Mouse (Mus musculus) E14TG2a.4 (cell line): ENCODE results near the gene Eln.

ENCODE experiments used
- H3K27me3 ChIP-seq: 2 replicates; pipeline ENCODE4 v1.6.1; 2014; ENCODE audit warnings: low read length, control low read depth; ENCODE audit not compliant: insufficient read depth
- H3K36me3 ChIP-seq: 2 replicates; pipeline ENCODE4 v1.6.1; 2014; ENCODE audit warnings: low read length, control low read depth; ENCODE audit not compliant: insufficient read depth
- H3K4me1 ChIP-seq: replicated peaks from 2 replicates; pipeline ENCODE4 v1.6.1; 2014; ENCODE audit warnings: low read depth, low read length, control low read depth
- H3K4me3 ChIP-seq: replicated peaks from 2 replicates; pipeline ENCODE4 v1.5.1; 2014; ENCODE audit warnings: mild to moderate bottlenecking, low read length
- H3K9me3 ChIP-seq: 2 replicates; pipeline ENCODE4 v1.6.1; 2014; ENCODE audit warnings: low read length, control low read depth
- CTCF ChIP-seq: conservative IDR thresholded peaks from 2 replicates; pipeline ENCODE4 v1.5.1; 2014; ENCODE audit warnings: low read length
- NANOG ChIP-seq: IDR thresholded peaks from 2 replicates; pipeline ENCODE4 v1.6.1; 2014; ENCODE audit warnings: borderline replicate concordance, low read length, mixed read lengths
- POU5F1 ChIP-seq: IDR thresholded peaks from 2 replicates; pipeline ENCODE4 v1.6.1; 2014; ENCODE audit warnings: low read length, borderline replicate concordance

The Eln gene

GRCm38 (mm10) chr5:134772522-134772921 is 25.4 kb upstream of the Eln start:
- Histone ChIP-seq H3K36me3 (no peaks in the 10 kb centered on the region), H3K27me3 (peaks cover 11% of the 10 kb centered on the region; the same call in 1 of the 2 replicates), H3K9me3 (peaks cover 15% of the 10 kb centered on the region), H3K4me3 (no peak overlapping the region), H3K4me1 (no peaks in the 10 kb centered on the region)
- no peak for TF ChIP-seq CTCF
- no peak for TF ChIP-seq POU5F1
- no peak for TF ChIP-seq NANOG

- peaks cover 11% of the 10 kb centered on the region; the same call in 1 of the 2 replicates for H3K27me3 ChIP-seq
- peaks cover 15% of the 10 kb centered on the region for H3K9me3 ChIP-seq
- H3K4me1 ChIP-seq, result no peaks in the 10 kb centered on the region
- H3K36me3 ChIP-seq, result no peaks in the 10 kb centered on the region
- H3K4me3 ChIP-seq, result no peak overlapping the region
- no peak for TF ChIP-seq POU5F1
- TF ChIP-seq NANOG, result no peak
- TF ChIP-seq CTCF, result no peak
Measured at GRCm38 (mm10) chr5:134771750-134772149, 24.6 kb upstream of the Eln start.

GRCm38 (mm10) chr5:134769181-134769580 is 22.1 kb upstream of the Eln start:
- Histone ChIP-seq H3K4me1 (peaks cover 7% of the 10 kb centered on the region; the same call in 1 of the 2 replicates), H3K27me3 (peaks cover 25% of the 10 kb centered on the region; the same call in 1 of the 2 replicates), H3K36me3 (no peaks in the 10 kb centered on the region), H3K9me3 (peaks cover 15% of the 10 kb centered on the region), H3K4me3 (no peak overlapping the region)
- TF ChIP-seq CTCF (no peak), POU5F1 (no peak), NANOG (no peak)

GRCm38 (mm10) chr5:134765441-134765840 is 18.3 kb upstream of the Eln start:
- Histone ChIP-seq H3K4me1 (peaks cover 13% of the 10 kb centered on the region), H3K27me3 (peaks cover 39% of the 10 kb centered on the region), H3K9me3 (no peaks in the 10 kb centered on the region), H3K4me3 (peak overlapping the region; percentile 55), H3K36me3 (no peaks in the 10 kb centered on the region)
- TF ChIP-seq CTCF (no peak), NANOG (no peak), POU5F1 (no peak)

GRCm38 (mm10) chr5:134763326-134763725 is 16.2 kb upstream of the Eln start:
- H3K9me3 ChIP-seq, result no peaks in the 10 kb centered on the region
- H3K4me3 ChIP-seq, result no peak overlapping the region
- peaks cover 51% of the 10 kb centered on the region for H3K27me3 ChIP-seq
- TF ChIP-seq NANOG (no peak), POU5F1 (no peak), CTCF (no peak)
- H3K4me1 ChIP-seq, result peaks cover 13% of the 10 kb centered on the region
- no peaks in the 10 kb centered on the region for H3K36me3 ChIP-seq

GRCm38 (mm10) chr5:134761409-134762124 is 14.4 kb upstream of the Eln start:
- TF ChIP-seq CTCF (no peak), NANOG (no peak), POU5F1 (no peak)
- H3K4me3 ChIP-seq, result no peak overlapping the region
- no peaks in the 10 kb centered on the region for H3K9me3 ChIP-seq
- no peaks in the 10 kb centered on the region for H3K36me3 ChIP-seq
- peaks cover 61% of the 10 kb centered on the region for H3K27me3 ChIP-seq
- H3K4me1 ChIP-seq, result peaks cover 16% of the 10 kb centered on the region

GRCm38 (mm10) chr5:134756031-134756430 is 8.9 kb upstream of the Eln start:
- TF ChIP-seq NANOG, result no peak
- TF ChIP-seq CTCF, result no peak
- TF ChIP-seq POU5F1, result no peak
- peaks cover 33% of the 10 kb centered on the region for H3K4me1 ChIP-seq
- H3K9me3 ChIP-seq, result no peaks in the 10 kb centered on the region
- peaks cover 74% of the 10 kb centered on the region for H3K27me3 ChIP-seq
- H3K4me3 ChIP-seq, result peak overlapping the region; percentile 29; the same call in 1 of the 2 replicates
- no peaks in the 10 kb centered on the region for H3K36me3 ChIP-seq

- H3K9me3 ChIP-seq, result no peaks in the 10 kb centered on the region
- H3K4me3 ChIP-seq, result no peak overlapping the region
- no peak for TF ChIP-seq POU5F1
- TF ChIP-seq CTCF, result no peak
- TF ChIP-seq NANOG, result no peak
- H3K36me3 ChIP-seq, result no peaks in the 10 kb centered on the region
- H3K27me3 ChIP-seq, result peaks cover 76% of the 10 kb centered on the region
- peaks cover 32% of the 10 kb centered on the region for H3K4me1 ChIP-seq
Measured at GRCm38 (mm10) chr5:134754096-134754495, 7.0 kb upstream of the Eln start.
